Mouse (Mus musculus): ENCODE measurements around the gene Ephb2.

The Ephb2 gene

DNA sequence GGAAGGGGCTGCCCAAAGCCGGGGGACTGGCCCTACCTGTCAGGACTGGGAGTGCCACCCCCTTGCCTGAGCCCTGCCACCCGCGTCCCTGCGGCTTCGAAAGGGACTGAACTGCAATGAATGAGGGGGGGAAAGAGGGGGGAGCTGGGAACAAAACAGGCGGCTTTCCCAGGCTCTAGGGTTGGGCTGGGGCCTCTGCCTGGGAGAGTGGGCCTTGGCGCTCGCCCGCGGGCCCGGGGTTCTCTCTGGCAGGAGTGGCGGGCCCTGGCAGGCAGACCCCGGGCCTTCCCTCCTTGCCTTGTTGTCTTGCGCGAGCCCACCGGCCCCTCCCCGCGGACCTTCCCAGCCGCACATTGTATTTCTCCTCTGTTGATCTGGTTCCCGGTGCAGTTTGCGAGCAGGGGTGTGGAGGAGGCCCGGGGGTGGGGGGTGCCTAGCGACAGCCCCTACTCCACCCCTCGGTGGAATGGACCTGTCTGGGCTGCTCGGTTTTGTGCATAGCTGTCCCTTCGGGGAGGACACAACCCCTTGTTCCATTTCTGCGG, 671 bp upstream of the Ephb2 start:
- DNase-seq (ENCODE audit: low read depth, low spot score): no peak

GRCm38 (mm10) chr4:136834815-136835620, 770 bp downstream of the Ephb2 start:
- no peak for DNase-seq (ENCODE audit: low read depth, low spot score)

- no peak for DNase-seq (ENCODE audit: low read depth, low spot score)
Measured at GRCm38 (mm10) chr4:136834439-136834814, 1.4 kb downstream of the Ephb2 start.

DNA sequence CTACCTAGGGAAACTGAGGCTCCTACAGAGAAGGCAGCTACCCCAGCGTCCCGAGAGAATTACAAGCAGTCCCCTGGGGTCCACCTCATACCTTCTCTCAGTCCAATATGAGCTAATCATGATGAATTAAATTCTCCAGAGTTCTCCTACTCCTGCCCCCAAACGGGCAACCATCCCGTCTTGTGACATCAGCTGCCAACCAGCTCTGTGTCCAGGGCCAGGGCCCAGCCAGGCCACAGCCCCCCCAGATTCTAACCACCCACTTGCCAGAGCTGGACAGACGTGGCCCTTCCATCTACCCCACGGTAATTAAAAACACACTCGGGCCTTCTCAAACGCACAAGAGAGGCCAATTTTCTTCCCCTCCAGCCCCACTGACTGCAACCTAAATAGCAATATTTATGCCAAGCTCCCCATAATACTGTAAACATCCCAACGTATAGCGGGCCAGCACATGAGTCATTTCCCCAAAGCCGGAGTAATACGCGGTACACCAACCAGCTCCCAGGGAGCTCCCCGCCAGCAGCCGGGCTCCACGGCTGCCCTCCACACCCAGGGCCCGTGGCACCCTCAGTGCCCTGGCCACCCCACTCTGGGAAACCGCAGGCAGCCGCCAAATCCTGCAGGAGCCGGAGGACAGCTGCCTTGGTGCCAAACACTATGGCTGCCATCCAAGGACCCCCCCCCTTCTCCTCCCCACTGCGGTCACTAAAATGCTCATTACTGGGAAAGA, 2.0 kb downstream of the Ephb2 start:
- no peak for DNase-seq (ENCODE audit: low read depth, low spot score)

- peak; percentile 79 for DNase-seq (ENCODE audit: low read depth, low spot score)
Measured at GRCm38 (mm10) chr4:136832559-136833232, 3.1 kb downstream of the Ephb2 start.

- no peak for DNase-seq (ENCODE audit: low read depth, low spot score)
Measured at GRCm38 (mm10) chr4:136830272-136830823, 5.4 kb downstream of the Ephb2 start.

GRCm38 (mm10) chr4:136829837-136830236, 6.0 kb downstream of the Ephb2 start:
- DNase-seq (ENCODE audit: low read depth, low spot score): no peak

DNA sequence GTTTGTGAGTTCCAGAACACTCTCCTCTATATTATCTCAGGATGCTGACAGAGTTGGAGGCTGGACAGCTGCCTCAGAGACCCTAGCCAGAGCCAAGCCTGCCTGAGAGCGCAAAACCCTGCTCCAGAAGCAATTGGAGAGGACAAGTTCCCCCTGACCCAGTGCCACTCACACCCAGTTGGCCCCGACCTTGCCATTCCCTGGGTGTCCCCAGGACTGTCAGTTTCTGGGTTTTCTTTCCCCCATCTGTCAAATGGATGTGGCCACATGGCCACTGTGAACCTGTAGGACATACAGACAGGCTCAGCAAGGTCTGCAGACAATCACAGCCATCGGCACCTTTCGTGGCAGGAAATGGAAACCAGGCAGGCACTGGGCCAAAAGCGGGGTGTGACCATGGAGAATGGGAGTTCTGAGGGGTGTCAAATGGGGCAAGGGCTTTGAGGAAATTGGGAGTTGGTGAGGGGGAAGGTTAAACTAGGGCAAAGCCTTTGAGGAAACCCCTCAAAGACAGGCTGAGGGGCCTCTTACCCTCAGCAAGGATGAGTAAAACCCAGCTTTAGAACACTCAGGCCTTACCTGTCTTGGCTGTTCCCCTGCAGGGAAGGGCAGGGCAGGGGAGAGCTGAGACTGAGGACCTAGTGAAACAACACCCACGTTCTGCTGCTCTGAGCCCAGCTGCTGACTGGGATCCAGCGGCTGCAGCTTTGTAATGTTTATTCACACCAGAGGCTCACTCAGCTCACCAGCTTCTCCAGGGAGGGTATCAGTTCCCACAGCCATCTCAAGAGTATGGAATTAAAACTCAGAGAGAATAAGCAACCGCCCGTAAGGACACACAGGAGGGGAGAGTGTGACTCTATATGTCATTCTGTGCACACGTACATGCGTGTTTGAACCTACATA, 6.9 kb downstream of the Ephb2 start:
- no peak for DNase-seq (ENCODE audit: low read depth, low spot score)

DNA sequence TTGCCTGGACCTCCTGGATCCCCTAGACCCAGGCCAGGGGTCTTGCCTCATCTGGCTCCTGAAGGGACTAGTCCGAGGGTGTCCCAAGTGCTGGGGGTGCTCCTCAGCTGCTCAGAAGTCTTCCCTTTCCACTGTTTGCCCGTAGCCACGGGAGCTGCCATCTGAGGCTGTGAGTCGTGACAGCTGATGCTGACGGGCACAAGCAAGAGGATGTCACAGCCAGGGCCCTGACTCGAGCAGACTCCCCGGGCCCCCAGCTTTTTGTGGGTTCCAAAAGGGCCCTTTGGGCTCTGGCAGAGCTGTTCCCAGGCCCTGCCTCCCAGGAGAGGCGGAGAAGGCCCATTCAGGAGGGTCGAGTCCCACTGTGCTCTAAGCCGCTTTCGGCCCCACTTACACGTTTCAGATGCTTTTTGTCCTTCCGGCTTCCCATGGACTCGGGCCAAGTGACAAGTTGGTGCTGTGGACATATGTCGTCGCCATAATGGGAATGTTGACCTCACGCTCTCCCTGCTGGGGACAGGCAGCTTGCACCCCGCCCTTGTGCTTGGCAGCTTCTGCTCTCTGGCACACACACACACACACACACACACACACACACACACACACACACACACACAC, 10.7 kb downstream of the Ephb2 start:
- DNase-seq (ENCODE audit: low read depth, low spot score): no peak

DNA sequence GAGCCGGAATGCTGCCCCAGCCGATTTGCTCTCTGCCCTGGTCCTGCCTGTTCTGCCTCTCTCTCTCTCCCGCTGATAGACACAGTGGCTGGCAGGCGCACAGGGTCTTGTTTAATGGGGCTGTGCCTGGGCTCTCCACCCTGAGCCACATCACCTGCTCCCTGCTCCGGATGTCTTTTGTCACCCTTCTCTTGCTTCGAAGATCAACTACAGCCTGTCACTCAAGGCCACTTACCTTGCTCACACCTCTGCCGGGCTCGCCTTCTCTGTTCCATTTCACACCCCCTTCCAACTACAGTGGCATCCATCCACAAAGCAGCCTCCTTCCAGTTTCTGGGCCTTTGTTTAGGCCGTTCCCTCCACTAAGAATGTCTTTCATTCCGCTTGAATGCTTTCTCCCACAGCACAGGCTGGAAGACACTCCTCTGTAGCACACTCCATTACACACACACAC, 15.7 kb downstream of the Ephb2 start:
- no peak for DNase-seq (ENCODE audit: low read depth, low spot score)

- DNase-seq (ENCODE audit: low read depth, low spot score): no peak
Measured at GRCm38 (mm10) chr4:136816701-136817100, 19.1 kb downstream of the Ephb2 start.

DNA sequence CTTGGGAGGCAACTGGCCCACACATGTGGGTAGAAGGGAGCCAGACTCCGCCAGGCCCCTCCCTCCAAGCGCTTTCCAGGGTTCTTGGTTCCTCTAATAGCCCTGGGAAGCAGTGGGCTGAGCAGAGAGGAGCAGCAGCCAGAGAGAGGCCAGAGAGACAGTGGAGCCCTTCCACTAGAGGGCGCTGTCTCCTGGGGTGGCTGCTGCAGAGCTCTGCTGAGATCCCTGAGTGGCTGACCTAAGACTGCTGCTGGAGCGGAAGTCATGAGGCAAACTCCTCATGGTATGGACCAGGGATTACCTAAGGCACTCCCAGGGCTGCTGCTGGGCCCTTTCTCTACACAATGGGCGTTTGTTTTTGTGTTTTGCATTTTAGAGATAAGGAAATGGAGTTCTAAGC, 20.4 kb downstream of the Ephb2 start:
- DNase-seq (ENCODE audit: low read depth, low spot score): peak; percentile 51

GRCm38 (mm10) chr4:136812543-136812942, 23.2 kb downstream of the Ephb2 start:
- no peak for DNase-seq (ENCODE audit: low read depth, low spot score)

- no peak for DNase-seq (ENCODE audit: low read depth, low spot score)
Measured at GRCm38 (mm10) chr4:136811596-136811995, 24.2 kb downstream of the Ephb2 start.

DNA sequence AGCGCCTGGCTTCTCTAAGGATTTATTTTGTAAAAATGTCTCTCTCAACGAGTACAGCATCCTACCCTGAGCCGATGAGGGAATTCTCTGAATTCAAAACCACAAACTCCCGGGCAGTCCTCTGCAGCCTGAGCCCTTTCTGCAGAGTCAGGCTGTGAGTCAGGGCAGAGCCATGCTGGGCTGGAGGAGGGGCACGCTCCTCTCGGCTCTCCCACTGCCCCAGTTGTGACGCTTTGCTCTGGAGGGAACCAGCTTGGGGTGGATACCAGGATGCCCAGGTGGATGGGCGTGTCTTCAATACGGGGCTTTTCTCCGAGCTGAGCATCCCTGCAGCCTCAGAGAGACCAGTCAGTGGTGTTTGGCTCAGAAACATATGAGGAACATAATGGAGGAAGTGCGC, 27.3 kb downstream of the Ephb2 start:
- DNase-seq (ENCODE audit: low read depth, low spot score): no peak

- DNase-seq (ENCODE audit: low read depth, low spot score): no peak
Measured at GRCm38 (mm10) chr4:136807448-136808009, 28.3 kb downstream of the Ephb2 start.

DNA sequence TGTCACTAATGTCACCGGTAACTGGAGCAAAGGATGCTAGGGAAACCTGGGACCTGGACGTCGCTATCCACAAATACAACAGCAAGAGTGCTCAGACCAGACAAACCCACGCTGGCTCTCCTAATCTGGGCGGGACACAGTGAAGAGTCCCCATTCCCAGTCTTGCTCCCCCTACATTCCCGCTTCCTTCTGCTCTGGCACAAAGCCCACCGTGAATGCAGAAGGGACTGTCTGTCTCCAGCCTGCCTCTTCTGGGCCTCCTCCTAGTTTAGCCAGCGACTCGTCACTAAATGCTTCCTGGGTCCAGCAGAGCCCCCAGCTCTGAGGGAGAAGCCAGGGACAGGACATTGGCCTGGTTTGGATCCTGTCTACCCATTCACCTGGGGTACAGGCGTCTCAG, 29.5 kb downstream of the Ephb2 start:
- no peak for DNase-seq (ENCODE audit: low read depth, low spot score)

GRCm38 (mm10) chr4:136804343-136804742, 31.4 kb downstream of the Ephb2 start:
- no peak for DNase-seq (ENCODE audit: low read depth, low spot score)

DNA sequence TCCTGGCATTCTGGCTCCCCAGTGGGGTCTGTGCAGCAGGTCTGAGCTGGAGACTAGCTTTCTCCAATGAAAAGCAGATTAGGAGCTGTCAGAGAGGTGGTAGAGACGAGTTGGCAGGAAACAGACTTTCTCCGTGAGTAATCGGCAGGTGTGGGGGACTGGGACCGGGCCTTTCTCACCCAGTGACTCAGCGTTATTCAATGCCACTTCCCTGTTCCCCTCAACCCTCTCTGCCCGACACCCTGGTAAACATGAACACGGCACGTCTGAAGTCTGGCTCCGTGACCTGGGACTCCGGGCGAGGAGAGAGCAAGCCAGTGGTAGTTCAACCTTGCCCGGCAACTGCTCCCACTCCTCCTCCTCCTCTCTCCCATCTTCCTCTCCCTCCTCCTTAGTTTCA, 33.3 kb downstream of the Ephb2 start:
- peak; percentile 81 for DNase-seq (ENCODE audit: low read depth, low spot score)

GRCm38 (mm10) chr4:136801944-136802343, 33.8 kb downstream of the Ephb2 start:
- DNase-seq (ENCODE audit: low read depth, low spot score): no peak

All from A20 (cell line).